Comparison of ENCODE assay signal across 13 mouse cellular contexts in the genomic region with DNA sequence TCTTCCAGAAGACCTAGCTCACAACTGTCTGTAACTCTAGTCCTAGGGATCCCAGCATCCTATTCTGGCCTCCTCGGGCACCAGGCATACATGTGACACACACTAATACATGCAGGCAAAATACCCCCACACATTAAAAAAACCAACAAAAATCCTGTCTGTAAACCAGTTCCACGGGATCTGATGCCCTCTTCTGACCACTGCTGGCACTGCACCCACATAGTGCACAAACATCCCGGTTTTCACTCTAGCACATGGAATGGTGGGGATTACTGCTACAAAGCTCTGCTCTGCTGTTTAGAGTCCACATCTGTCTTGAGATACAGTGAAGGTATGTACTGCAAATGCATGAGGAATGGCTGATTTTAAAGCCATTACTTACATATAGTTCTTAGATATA. TPM values are rescaled to one million over a fixed set of nuclear protein-coding genes. Genes with fewer than 3 reads are reported as not detected.
DNase-seq lines count a peak whose midpoint lies in the region; ATAC-seq and TF ChIP-seq lines count a peak whose summit lies in the region.
"Had no signal": no experiment of that assay in that cellular context is flagged by ENCODE, and none has a peak within 500 bp of the region (broad histone marks: within the 10 kb centered on the region; RNA-seq: fewer than 3 reads in every experiment).

No protein-coding gene starts in this region.

- no peaks in the 10 kb centered on the region for H3K27me3 ChIP-seq in stomach, postnatal 0 days (ENCODE audit: control insufficient read depth, insufficient read depth, low read length)
- H3K27me3 ChIP-seq: hindbrain, embryonic 15.5 days had no signal

- TF ChIP-seq EP300 in stomach, postnatal 0 days (optimal IDR thresholded peaks at IDR 0.05): no peak

- H3K36me3 ChIP-seq in stomach, postnatal 0 days (ENCODE audit: control insufficient read depth, insufficient read depth, low read length): no peaks in the 10 kb centered on the region; the same call in 1 of the 2 replicates
- H3K36me3 ChIP-seq: hindbrain, embryonic 15.5 days had no signal

- H3K9me3 ChIP-seq in stomach, postnatal 0 days (ENCODE audit: control insufficient read depth, low read length): no peaks in the 10 kb centered on the region
- H3K9me3 ChIP-seq: hindbrain, embryonic 15.5 days had no signal

- TF ChIP-seq CTCF in left cerebral cortex, adult 2 months (IDR thresholded peaks at IDR 0.05): peak; percentile 34
- TF ChIP-seq CTCF in stomach, postnatal 0 days (IDR thresholded peaks at IDR 0.05; ENCODE audit: low read depth): peak; percentile 44

- H3K4me1 ChIP-seq in stomach, postnatal 0 days (replicated peaks; ENCODE audit: control insufficient read depth, insufficient read depth): no peaks in the 10 kb centered on the region

- peak overlapping the region; percentile 20; the same call in 1 of the 2 replicates for H3K27ac ChIP-seq in left cerebral cortex, adult 2 months
- no peak overlapping the region for H3K27ac ChIP-seq in stomach, postnatal 0 days (replicated peaks)
- H3K27ac ChIP-seq: hindbrain, embryonic 15.5 days had no signal

- H3K4me3 ChIP-seq in left cerebral cortex, adult 2 months: no peak overlapping the region
- H3K4me3 ChIP-seq in stomach, postnatal 0 days (ENCODE audit: low read depth, low read length): no peak overlapping the region
- H3K4me3 ChIP-seq: hindbrain, embryonic 15.5 days had no signal

- 95% methylated on average over 3 of the region's 3 CpGs for WGBS in stomach, postnatal 0 days

- no peak for ATAC-seq in stomach, postnatal 0 days (ENCODE audit: low FRiP score, low TSS enrichment)

- no peak overlapping the region for H3K9ac ChIP-seq in stomach, postnatal 0 days (ENCODE audit: low read length)
- H3K9ac ChIP-seq: hindbrain, embryonic 15.5 days had no signal

- peak; percentile 31 for DNase-seq in gastrocnemius, postnatal 10 days
- DNase-seq in gastrocnemius, postnatal 14 days: no peak
- DNase-seq in left cerebral cortex, adult 2 months (ENCODE audit: extremely low spot score in 1 of 2, low spot score in 2 of 2): no peak
- DNase-seq in left cerebral cortex, adult 8-10 months (ENCODE audit: low spot score in 2 of 2): no peak
- DNase-seq in thymus, postnatal 4 days: peak; percentile 31
- no peak for DNase-seq in thymus, postnatal 25 days
- DNase-seq in stomach, postnatal 0 days (ENCODE audit: low spot score): no peak
- DNase-seq in right cerebral cortex, adult 18-20 months: no peak
- DNase-seq: adrenal gland, adult 8-10 months; kidney, postnatal 25 days; right cerebral cortex, postnatal 25 days; thymus, postnatal 36 days had no signal

- H3K4me2 ChIP-seq in stomach, postnatal 0 days (replicated peaks; ENCODE audit: low read depth): no peak overlapping the region
- H3K4me2 ChIP-seq: hindbrain, embryonic 15.5 days had no signal

- intact Hi-C loops in gastrocnemius, postnatal 14 days (cut with DNase I; ENCODE audit: low total_unique reads): no loop called here
- intact Hi-C loops in left cerebral cortex, adult 2 months (cut with DNase I): no loop called here

RNA-seq across cellular contexts. Expression of gene Smarca5, which starts 59.5 kb away (rescaled TPM):
- total RNA-seq in gastrocnemius, postnatal 10 days (2021): 10 to 100 TPM; 33.0 to 36.1 TPM
- total RNA-seq in gastrocnemius, postnatal 14 days (2021): 10 to 100 TPM; 29.1 to 30.6 TPM
- 10 to 100 TPM; 60.7 to 61.0 TPM for total RNA-seq in left cerebral cortex, adult 2 months (2021)
- 10 to 100 TPM; 53.8 to 56.9 (median 55.4) TPM for total RNA-seq in left cerebral cortex, adult 8-10 months (2022)
- 25.6 and 28.3 TPM in 2 replicates for polyA plus RNA-seq in stomach, postnatal 0 days (2015; fragmentation: Nextera tagmentation; extraction: Ambion mirVana)

Comparison
In these comparisons a context has a peak if more than half of its experiments do, and no peak if none do; other contexts are left out.
1. DNase-seq: peak in gastrocnemius, postnatal 10 days (single experiment) and thymus, postnatal 4 days (single experiment); none in gastrocnemius, postnatal 14 days (single experiment), left cerebral cortex, adult 2 months (0 of 2), left cerebral cortex, adult 8-10 months (0 of 2), thymus, postnatal 25 days (single experiment), stomach, postnatal 0 days (single experiment) and right cerebral cortex, adult 18-20 months (single experiment).